Mouse (Mus musculus): ENCODE measurements around the gene Ap4m1. TPM values are rescaled to one million over a fixed set of nuclear protein-coding genes. Genes with fewer than 3 reads are reported as not detected.
"Not testable (repeated sequence)": the region's sequence is repeated elsewhere in the genome, so short reads cannot be mapped to it uniquely, and the experiment has no call there.

Ap4m1 gene
- total RNA-seq, 2 experiments from 2014 or later = 19.7 to 31.9 TPM

DNA sequence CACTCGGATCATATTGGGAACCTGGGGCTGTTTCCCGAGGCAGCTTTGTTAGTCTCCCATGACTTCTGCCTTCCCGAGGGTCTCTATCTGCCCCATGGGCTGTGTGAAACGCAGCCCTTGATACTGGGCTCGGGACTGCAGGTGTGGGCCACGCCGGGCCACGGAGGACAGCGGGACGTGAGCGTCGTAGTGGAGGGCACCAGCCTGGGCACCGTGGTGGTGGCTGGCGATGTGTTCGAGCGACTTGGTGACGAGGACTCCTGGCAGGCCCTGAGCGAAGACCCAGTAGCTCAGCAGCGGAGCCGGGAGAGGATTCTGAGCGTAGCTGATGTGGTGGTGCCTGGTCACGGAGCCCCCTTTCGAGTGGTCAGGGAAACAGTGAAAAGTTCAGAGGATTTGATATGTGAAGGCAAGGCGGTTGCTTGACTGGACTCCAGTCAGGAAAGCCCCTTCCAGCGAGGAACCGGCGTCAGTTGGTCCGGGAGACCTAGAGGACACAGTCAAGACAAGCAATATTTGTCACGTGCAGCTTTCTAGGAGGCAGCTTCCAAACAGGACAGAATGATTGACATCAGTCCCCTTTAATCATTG, 23.0 kb downstream of the Ap4m1 start:
- peak; percentile 49 for DNase-seq

DNA sequence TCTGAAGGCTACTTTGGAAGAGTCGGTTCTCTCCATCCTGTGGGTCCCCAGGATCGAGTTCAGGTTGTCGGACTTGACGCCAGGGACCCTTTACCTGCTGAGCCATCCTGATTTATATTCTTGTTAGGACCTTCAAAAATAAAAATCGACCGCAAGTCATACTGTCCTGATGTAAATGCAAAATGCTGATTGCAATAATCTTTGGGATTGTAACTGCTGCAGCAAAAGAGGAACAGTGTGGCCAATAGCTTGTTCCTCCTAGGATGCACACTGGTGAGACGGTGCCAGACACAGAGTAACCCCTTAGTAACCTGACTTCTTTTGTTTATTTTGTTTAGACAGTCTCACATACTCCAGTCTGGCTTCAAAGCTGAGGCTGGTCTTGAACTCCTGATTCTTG, 23.7 kb downstream of the Ap4m1 start:
- DNase-seq = no peak

DNA sequence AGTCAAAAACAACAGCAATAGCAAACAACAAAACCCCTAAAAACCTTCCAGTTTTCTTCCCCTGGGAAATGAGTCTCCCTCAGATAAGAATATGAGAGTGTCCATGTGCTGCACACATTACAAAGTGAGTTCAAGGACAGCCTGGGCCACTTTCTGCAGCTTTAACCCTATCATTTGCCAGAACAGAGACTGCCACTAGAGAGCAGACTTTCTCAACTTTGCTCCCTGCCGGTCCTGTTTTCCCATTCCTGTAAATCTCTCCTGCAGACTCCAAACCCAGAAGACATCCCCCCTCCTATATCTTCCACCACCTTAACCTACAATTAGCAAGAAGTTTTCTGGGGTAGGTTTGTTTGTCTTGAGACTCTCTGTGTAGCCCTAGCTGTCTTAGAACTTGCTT, 27.8 kb downstream of the Ap4m1 start:
- peak; percentile 40 for DNase-seq

DNA sequence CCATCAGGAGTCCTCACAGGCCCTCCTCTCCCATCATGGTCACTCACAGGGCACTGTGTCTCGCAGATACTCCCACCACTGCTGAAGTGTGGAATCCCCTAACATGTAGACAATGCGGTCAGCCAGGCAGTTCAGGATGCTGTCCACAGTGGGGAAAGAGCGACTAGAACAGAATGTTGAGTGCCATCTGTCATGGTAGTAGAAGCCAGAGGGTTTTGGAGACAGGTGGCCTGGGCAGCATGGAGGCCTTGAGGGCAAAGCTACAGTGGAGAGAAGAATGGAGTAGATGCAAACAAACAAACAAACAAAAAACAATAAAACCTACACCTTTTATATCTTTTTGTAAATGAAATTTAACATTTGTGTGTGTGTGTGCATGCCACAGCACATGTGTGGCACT, 30.3 kb downstream of the Ap4m1 start:
- no peak for DNase-seq

DNA sequence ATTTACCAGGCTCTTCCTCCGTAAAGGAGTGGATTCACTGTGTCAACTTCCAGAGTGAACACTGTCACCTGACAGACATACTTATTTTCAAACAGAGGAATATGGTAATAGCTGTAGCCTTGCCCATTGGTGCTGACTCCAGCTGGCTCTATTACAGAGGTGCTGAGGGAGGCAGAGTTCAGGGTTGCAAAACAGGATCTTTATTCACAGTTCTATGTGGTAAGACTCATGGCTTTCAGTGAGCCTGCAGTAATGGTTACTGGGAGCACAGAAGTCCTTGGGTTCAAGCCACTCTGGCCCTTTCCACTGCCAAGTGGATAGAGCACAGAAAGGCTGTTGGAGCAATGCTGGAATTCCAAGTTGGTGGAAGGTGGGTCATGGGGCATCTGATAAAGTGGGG, 35.5 kb downstream of the Ap4m1 start:
- DNase-seq = peak; percentile 44

DNA sequence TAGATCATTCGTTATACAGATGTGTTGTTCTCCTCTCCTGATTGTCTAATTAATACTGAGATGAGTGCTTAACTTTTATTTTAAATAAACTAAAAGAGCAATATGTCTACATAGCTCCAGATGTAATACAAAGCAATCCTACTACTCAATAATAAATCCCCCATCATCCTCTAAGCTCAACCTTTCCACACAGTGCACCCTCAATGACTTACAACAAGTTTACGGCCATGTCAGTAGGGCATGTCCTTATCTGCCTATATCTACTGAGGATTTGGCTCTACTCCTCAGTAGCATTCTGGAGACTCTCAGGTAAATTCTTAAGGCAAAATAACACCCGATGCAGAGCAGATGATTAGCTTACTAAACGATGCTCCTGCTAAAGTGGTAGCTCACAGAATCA, 36.1 kb downstream of the Ap4m1 start:
- DNase-seq = no peak

DNA sequence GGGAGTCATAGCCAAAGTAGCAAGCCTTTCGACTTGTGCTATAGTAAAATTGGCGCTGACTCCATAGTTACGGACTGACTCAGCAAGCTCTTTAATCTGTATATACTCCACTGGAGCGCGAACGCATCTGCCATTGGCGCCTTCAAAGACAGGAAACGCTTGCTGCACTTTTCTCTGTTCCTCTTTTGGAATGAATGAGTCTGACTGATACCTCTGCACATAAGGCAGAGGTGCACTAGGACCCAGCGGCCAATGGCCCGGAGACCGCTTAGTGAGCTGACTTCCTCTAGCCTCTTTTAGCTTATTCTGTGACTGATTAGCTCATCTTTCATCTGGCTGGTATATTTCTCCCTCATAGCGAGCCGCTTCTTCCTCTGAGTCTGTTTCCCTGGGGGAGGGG, 44.8 kb downstream of the Ap4m1 start:
- DNase-seq = not testable (repeated sequence)

DNA sequence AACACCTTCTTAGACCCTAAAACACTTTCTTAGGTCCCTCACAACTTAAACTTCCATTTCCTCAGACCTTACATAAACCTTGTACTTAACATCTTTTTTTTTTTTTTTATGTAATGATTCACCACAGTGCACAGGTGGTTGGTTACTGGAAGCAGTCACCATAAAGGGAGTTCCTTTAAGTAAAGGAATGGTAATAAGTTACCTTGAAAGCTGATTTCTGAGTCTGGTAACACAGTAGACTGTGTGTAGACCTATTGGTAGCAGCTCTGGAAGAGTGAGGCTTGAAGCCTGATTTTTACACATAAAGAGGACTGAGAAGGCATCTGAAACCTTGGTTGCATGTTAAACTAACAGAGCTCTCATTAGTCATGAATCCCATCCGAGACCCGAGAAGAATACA, 48.1 kb downstream of the Ap4m1 start:
- no peak for DNase-seq

DNA sequence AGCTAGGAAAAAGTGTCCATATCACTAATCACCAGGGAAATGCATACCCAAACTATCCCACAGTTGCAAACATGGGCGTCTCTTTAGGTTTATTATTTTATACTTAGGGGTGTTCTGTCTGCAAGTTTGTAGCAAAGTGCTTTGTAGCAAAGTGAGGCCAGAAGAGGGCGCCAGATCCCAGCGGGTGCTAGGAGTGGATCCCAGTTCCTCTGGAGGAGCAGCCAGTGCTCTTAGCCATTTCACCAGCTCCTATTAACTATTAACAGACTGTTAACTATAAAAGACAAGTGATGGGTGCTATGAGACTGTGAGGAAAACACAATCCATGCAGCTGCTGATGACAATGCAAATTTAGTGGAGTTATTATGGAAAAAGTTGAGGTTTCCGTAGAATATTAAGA, 50.3 kb downstream of the Ap4m1 start:
- peak; percentile 96 for DNase-seq

DNA sequence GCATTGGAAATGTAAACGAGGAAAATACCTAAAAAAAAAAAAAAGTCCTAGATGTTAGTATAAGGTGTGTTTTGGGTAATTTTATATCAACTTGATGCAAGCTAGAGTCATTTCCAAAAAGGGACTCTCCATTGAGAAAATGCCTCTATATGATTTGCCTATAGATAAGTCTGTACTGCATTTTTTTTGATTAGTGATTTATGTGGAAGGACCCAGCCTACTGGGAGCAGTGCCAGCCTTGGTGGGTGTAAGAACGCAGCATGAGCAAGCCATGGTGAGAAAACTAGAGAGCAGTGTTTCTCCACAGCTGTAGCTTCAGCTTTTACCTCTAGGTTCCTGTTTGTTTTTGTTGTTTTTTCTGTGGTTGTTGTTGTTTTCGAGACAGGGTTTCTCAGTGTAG, 51.5 kb downstream of the Ap4m1 start:
- DNase-seq = no peak

DNA sequence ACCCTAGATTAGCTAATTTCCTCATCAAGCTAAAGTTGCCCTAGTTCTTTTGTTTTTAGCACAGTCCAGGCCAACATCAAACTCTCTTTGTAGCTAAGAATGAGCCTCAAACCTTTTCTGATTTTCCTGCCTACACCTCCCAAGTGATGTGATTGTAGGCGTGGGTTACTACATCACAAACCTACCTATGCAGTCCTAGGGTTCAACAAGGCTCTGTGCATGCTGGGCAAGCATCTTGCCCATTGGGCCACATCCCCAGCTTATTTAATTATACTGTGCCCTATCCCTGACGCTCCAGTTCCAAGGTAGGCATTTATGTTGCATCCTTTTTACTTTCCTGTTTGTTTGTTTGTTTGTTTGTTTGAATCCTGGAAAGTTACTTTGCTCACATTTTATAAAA, 53.9 kb downstream of the Ap4m1 start, which contains the start of gene Nxpe5:
Nxpe5 (plus strand) TSS at position 199 of the 400 bp plus-strand sequence.
- DNase-seq = no peak

DNA sequence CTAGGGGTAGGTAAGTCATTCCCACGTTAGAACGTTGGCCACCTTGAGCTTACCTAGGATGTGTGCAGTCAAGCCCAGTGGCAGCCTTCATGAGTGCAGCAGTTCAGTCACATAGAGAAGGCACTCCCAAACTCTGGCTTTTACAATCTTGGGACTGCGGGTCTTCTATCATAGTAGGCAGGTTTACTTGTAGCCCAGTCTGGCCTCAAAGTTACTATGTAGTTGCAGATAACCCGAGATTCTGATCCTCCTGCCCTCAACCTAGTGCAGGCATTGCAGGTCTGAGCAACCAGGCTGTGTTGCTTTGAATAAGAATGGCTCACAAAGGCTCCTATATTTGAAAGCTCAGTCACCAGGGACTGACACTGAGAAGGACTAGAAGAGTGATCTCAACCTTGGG, 54.7 kb downstream of the Ap4m1 start:
- DNase-seq = no peak

DNA sequence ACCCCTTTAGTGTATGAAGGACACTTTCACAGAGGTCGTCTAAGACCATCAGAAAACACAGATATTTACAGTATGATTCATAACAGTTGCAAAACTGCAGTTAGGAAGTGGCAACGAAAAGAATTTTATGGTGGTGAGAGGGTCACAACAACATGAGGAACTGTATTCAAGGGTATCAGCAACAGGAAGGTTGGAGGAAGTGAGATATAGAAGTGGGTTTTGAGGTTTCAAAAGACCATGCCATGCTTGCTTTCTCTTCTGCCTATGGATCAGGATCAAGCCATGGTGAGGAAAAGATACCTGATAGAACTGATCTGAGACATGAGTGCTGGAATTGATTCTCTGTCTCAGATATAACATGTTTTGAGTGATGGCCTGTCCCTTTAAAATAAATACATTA, 55.6 kb downstream of the Ap4m1 start:
- no peak for DNase-seq

DNA sequence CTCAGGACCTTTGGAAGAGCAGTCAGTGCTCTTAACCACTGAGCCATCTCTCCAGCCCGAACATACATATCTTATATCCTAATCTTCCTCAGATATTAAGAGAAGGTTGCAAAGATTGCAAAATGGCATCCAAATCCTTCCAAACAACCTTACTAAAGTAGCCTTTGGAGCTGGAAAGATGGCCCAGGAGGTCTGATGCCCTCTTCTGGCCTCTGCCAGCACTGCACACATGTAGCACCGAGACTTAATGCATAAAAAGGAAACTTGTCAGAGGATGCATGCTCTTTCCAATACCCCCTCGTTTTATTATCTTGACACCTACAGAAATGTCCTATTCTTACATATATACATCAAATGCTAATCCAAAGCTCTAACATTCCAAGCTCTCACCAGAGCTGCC, 56.2 kb downstream of the Ap4m1 start:
- DNase-seq = peak; percentile 62

DNA sequence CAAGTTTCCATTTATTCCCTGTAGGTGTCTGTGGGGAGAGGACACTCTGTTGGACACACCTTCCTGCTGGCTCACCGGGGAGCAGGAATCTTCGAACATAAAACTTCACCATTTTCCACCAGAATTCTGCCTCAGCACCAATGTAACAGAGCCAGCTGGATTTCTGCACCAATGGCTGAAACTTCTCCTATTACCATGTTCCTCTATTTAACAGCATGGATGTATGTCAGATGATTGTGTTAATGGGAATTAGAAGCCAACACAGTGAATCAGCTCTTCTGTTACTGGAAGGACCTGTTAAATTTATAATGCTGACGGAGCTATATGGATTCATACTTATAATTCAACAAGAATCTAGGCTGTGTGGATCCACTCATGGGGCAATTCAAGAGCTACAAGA, 57.7 kb downstream of the Ap4m1 start:
- DNase-seq = no peak

Small RNA genes lying within 50 kb of the gene (microRNA-seq; reads per million reads assigned to microRNA genes)
- 2,074 reads per million, percentile 84 among the genes with 10 or more reads in this experiment for gene Mir106b
- 544 reads per million, percentile 67 among the genes with 10 or more reads in this experiment for gene Mir25
- 6,671 reads per million, percentile 91 among the genes with 10 or more reads in this experiment for gene Mir93

Other genes starting within 250 kb of the Ap4m1 start
- 1 to 10 TPM; 1.2 to 2.2 TPM for gene Gjc3, start 208.9 kb upstream of the Ap4m1 start, total RNA-seq (2021)
- gene Azgp1, start 190.5 kb upstream of the Ap4m1 start, total RNA-seq (2021) = 100 to 1,000 TPM in 1 of 2 experiments, 10 to 100 TPM in 1; 48.9 to 125 TPM
- gene Smok3a, start 150.7 kb upstream of the Ap4m1 start, total RNA-seq (2021) = not detected
- not detected for gene Smok3b, start 150.6 kb upstream of the Ap4m1 start, total RNA-seq (2021)
- not detected for gene Smok3c, start 118.8 kb upstream of the Ap4m1 start, total RNA-seq (2021)
- gene Zkscan1, start 86.9 kb upstream of the Ap4m1 start, total RNA-seq (2021) = 10 to 100 TPM; 29.2 to 33.8 TPM
- gene Zscan21, start 55.1 kb upstream of the Ap4m1 start, total RNA-seq (2021) = 10 to 100 TPM; 17.3 to 19.4 TPM
- gene Zfp113, start 16.3 kb upstream of the Ap4m1 start, total RNA-seq (2021) = 10 to 100 TPM; 10.6 to 14.3 TPM
- gene Cops6, start 10.9 kb upstream of the Ap4m1 start, total RNA-seq (2021) = 100 to 1,000 TPM; 151 to 155 TPM
- gene Mcm7, start 420 bp downstream of the Ap4m1 start, total RNA-seq (2021) = 10 to 100 TPM; 52.6 to 68.5 TPM
- gene Taf6, start 15.4 kb downstream of the Ap4m1 start, total RNA-seq (2021) = 10 to 100 TPM; 30.4 to 33.3 TPM
- 10 to 100 TPM; 19.1 to 20.1 TPM for gene Cnpy4, start 15.5 kb downstream of the Ap4m1 start, total RNA-seq (2021)
- 1 to 10 TPM; 8.1 to 9.4 TPM for gene Mblac1, start 22.3 kb downstream of the Ap4m1 start, total RNA-seq (2021)
- gene Nxpe5, start 53.9 kb downstream of the Ap4m1 start, total RNA-seq (2021) = under 1 TPM; 0.51 to 0.96 TPM
- gene Lamtor4, start 83.5 kb downstream of the Ap4m1 start, total RNA-seq (2021) = 10 to 100 TPM; 67.1 to 74.8 TPM
- gene BC037034, start 92.0 kb downstream of the Ap4m1 start, total RNA-seq (2021) = 10 to 100 TPM; 17.1 to 20.6 TPM
- gene Gal3st4, start 100.8 kb downstream of the Ap4m1 start, total RNA-seq (2021) = under 1 TPM; 0.15 to 0.54 TPM
- under 1 TPM in 1 of 2 experiments, not detected in 1; 0.03 TPM for gene Gm43720, start 108.0 kb downstream of the Ap4m1 start, total RNA-seq (2021)
- 1 to 10 TPM in 1 of 2 experiments, under 1 TPM in 1; 0.96 to 2.0 TPM for gene Gpc2, start 108.0 kb downstream of the Ap4m1 start, total RNA-seq (2021)
- under 1 TPM; 0.30 to 0.39 TPM for gene Stag3, start 108.2 kb downstream of the Ap4m1 start, total RNA-seq (2021)
- gene Pvrig, start 170.0 kb downstream of the Ap4m1 start, total RNA-seq (2021) = under 1 TPM in 1 of 2 experiments, not detected in 1; 0.42 TPM